Mouse (Mus musculus): ENCODE results near the gene Fam178b. TPM values are rescaled to one million over a fixed set of nuclear protein-coding genes. Genes with fewer than 3 reads are reported as not detected.

The Fam178b gene
- total RNA-seq, 2 experiments from 2014 or later = 0.53 TPM; not detected in 1

GRCm38 (mm10) chr1:36573524-36573923, 109.5 kb downstream of the Fam178b start:
- intact Hi-C loops (cut with DNase I) = no loop called here

GRCm38 (mm10) chr1:36572709-36573108, 110.3 kb downstream of the Fam178b start:
- intact Hi-C loops (cut with DNase I) = no loop called here
- no peak for DNase-seq (ENCODE audit: low spot score in 2 of 2)

More at GRCm38 (mm10) chr1:36573524-36573923, 109.5 kb downstream of the Fam178b start:
- DNase-seq (ENCODE audit: low spot score in 2 of 2) = no peak

- DNase-seq (ENCODE audit: low spot score in 2 of 2) = no peak
- intact Hi-C loops (cut with DNase I) = no loop called here
These were observed 110.8 kb downstream of the Fam178b start for GRCm38 (mm10) chr1:36572140-36572700.

GRCm38 (mm10) chr1:36571627-36572026, 111.4 kb downstream of the Fam178b start:
- DNase-seq (ENCODE audit: low spot score in 2 of 2) = no peak
- intact Hi-C loops (cut with DNase I) = no loop called here

GRCm38 (mm10) chr1:36570320-36570719, 112.7 kb downstream of the Fam178b start:
- DNase-seq (ENCODE audit: low spot score in 2 of 2) = no peak
- intact Hi-C loops (cut with DNase I) = no loop called here

GRCm38 (mm10) chr1:36569694-36570276, 113.2 kb downstream of the Fam178b start:
- intact Hi-C loops (cut with DNase I) = no loop called here
- DNase-seq (ENCODE audit: low spot score in 2 of 2) = no peak

- intact Hi-C loops (cut with DNase I) = no loop called here
These were observed 114.2 kb downstream of the Fam178b start for GRCm38 (mm10) chr1:36568776-36569175.

GRCm38 (mm10) chr1:36567818-36568603, 115.0 kb downstream of the Fam178b start:
- no peak for DNase-seq (ENCODE audit: low spot score in 2 of 2)
- intact Hi-C loops (cut with DNase I) = no loop called here

More at GRCm38 (mm10) chr1:36568776-36569175, 114.2 kb downstream of the Fam178b start:
- DNase-seq (ENCODE audit: low spot score in 2 of 2) = no peak

GRCm38 (mm10) chr1:36566425-36566824, 116.6 kb downstream of the Fam178b start:
- intact Hi-C loops (cut with DNase I) = no loop called here
- no peak for DNase-seq (ENCODE audit: low spot score in 2 of 2)

GRCm38 (mm10) chr1:36564101-36564500, 118.9 kb downstream of the Fam178b start:
- intact Hi-C loops (cut with DNase I) = no loop called here
- DNase-seq (ENCODE audit: low spot score in 2 of 2) = no peak

GRCm38 (mm10) chr1:36563632-36564031, 119.4 kb downstream of the Fam178b start:
- intact Hi-C loops (cut with DNase I) = no loop called here
- DNase-seq (ENCODE audit: low spot score in 2 of 2) = no peak

GRCm38 (mm10) chr1:36563197-36563596, 119.8 kb downstream of the Fam178b start:
- no peak for DNase-seq (ENCODE audit: low spot score in 2 of 2)
- intact Hi-C loops (cut with DNase I) = no loop called here

- DNase-seq (ENCODE audit: low spot score in 2 of 2) = no peak
- intact Hi-C loops (cut with DNase I) = no loop called here
These were observed 120.6 kb downstream of the Fam178b start for GRCm38 (mm10) chr1:36562388-36562787.

GRCm38 (mm10) chr1:36560903-36561302, 122.1 kb downstream of the Fam178b start:
- no peak for DNase-seq (ENCODE audit: low spot score in 2 of 2)
- intact Hi-C loops (cut with DNase I) = no loop called here

GRCm38 (mm10) chr1:36559888-36560287, 123.1 kb downstream of the Fam178b start:
- no peak for DNase-seq (ENCODE audit: low spot score in 2 of 2)
- intact Hi-C loops (cut with DNase I) = no loop called here

- no peak for DNase-seq (ENCODE audit: low spot score in 2 of 2)
- intact Hi-C loops (cut with DNase I) = no loop called here
These were observed 123.7 kb downstream of the Fam178b start for GRCm38 (mm10) chr1:36559256-36559655.

GRCm38 (mm10) chr1:36558031-36558993, 124.7 kb downstream of the Fam178b start, which contains the start of gene Sema4c:
Gene Sema4c, minus strand, starts transcription at chr1:36558349.
- peak in 1 of 2 experiments; percentile 77 for DNase-seq (ENCODE audit: low spot score in 2 of 2)
- intact Hi-C loops (cut with DNase I) = no loop called here

- DNase-seq (ENCODE audit: low spot score in 2 of 2) = peak in 1 of 2 experiments; percentile 73
- intact Hi-C loops (cut with DNase I) = no loop called here
These were observed 125.4 kb downstream of the Fam178b start for GRCm38 (mm10) chr1:36557457-36558011.
